Mouse (Mus musculus) bone marrow, adult 2 months (tissue): ENCODE data around the gene Fras1.

Source experiments
- CTCF ChIP-seq: fragments of 200-500 bp; IDR thresholded peaks from 2 replicates; pipeline ENCODE4 v1.5.1; 2011; ENCODE audit warnings: low read length, control low read depth; ENCODE audit not compliant: control insufficient read depth, insufficient read depth
- POLR2A ChIP-seq: fragments of 200-500 bp; IDR thresholded peaks from 2 replicates; pipeline ENCODE4 v1.6.1; 2011; ENCODE audit warnings: low read depth, mild to moderate bottlenecking, control low read depth, low read length, borderline replicate concordance; ENCODE audit not compliant: control insufficient read depth

DNA sequence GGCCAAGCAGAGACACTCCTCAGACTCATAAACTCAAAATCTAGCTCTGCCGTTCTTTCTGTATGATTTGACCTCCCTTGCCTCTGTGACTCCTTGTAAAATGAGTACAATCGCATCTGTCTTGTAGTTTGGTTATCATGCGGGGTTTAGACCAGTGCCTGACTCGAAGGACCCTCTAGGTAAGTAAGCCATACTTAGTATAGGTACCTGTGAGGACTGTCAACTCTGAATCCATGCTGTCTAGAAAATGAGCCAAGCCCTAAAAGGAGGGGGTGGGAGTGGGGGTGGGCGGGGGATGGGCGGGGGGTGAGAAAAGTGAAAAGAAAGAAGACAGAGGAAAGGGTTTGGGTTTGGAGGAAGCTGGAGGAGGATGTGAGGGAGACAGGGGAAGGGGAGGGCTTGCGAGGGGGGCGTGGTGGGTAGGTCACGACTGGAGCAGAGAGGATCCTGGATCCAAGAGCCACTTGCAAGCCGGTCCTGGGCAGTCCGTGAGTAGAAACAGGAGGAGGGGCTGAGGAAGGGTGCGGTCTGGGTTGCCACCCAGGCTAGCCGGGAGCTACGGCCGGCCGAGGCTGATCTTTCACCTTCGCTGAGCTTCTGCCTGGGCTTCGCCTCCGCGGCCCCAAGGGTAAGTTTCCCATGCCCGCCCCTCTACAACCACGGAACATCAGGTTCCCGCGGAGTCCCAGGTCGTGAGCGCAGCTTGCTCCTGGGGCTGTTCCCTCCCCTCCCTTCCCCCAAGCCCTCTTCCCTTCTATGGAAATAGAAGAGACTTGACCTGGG lies 419.4 kb downstream of the Fras1 start, which contains the start of gene Anxa3:
- TF ChIP-seq CTCF (no peak), POLR2A (peak; percentile 45; the same call in 1 of the 2 replicates)
